In the genomic region with DNA sequence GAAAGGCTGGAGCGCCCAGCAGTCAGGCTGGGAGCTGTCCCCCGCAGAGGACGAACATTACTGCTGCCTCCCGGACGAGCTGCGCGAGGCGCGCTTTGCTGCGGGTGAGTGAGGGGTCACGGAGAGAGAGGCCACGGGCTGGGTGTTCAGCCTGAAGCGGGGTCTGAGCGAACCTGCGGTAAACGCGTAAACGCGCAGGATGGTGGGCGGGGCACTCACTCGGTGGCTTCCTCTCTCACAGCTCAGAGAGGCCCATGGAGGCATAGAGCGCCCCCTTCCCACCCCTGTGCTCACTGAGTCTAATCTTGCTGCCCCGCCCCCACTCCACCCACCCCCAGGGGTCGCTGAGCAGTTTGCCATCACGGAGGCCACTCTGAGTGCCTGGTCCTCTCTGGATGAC, we compare ENCODE assay signal across 7 mouse cellular contexts. TPM values are rescaled to one million over a fixed set of nuclear protein-coding genes. Genes with fewer than 3 reads are reported as not detected.
DNase-seq lines count a peak whose midpoint lies in the region; ATAC-seq and TF ChIP-seq lines count a peak whose summit lies in the region.

No protein-coding gene starts in this region.

- H3K4me3 ChIP-seq in forebrain, embryonic 16.5 days (replicated peaks; ENCODE audit: low read length) = peak overlapping the region; percentile 41
- peak overlapping the region; percentile 27 for H3K4me3 ChIP-seq in liver, embryonic 12.5 days
- peak overlapping the region; percentile 17 for H3K4me3 ChIP-seq in stomach, postnatal 0 days (ENCODE audit: low read depth, low read length)

- peak; percentile 70 for ATAC-seq in forebrain, embryonic 16.5 days
- no peak for ATAC-seq in liver, embryonic 12.5 days
- 0 out of 2 replicates have a peak, but pooled peaks have one; percentile 14 for ATAC-seq in stomach, postnatal 0 days (ENCODE audit: low FRiP score, low TSS enrichment)

- peaks cover 7% of the 10 kb centered on the region for H3K4me1 ChIP-seq in forebrain, embryonic 16.5 days (replicated peaks; ENCODE audit: control insufficient read depth, insufficient read depth, low read length)
- H3K4me1 ChIP-seq in liver, embryonic 12.5 days = peaks cover 10% of the 10 kb centered on the region
- H3K4me1 ChIP-seq in stomach, postnatal 0 days (replicated peaks; ENCODE audit: control insufficient read depth, insufficient read depth) = peaks cover 3% of the 10 kb centered on the region; the same call in 1 of the 2 replicates

- no peak overlapping the region for H3K27ac ChIP-seq in forebrain, embryonic 16.5 days (ENCODE audit: low read length)
- no peak overlapping the region for H3K27ac ChIP-seq in liver, embryonic 12.5 days
- H3K27ac ChIP-seq in stomach, postnatal 0 days (replicated peaks) = no peak overlapping the region

- H3K27me3 ChIP-seq in forebrain, embryonic 16.5 days (replicated peaks; ENCODE audit: control insufficient read depth, insufficient read depth, low read length) = peaks cover 19% of the 10 kb centered on the region
- peaks cover 68% of the 10 kb centered on the region for H3K27me3 ChIP-seq in liver, embryonic 12.5 days (replicated peaks)
- H3K27me3 ChIP-seq in stomach, postnatal 0 days (ENCODE audit: control insufficient read depth, insufficient read depth, low read length) = no peaks in the 10 kb centered on the region

- TF ChIP-seq EP300 in stomach, postnatal 0 days (optimal IDR thresholded peaks at IDR 0.05) = no peak

- peak overlapping the region; percentile 67 for H3K4me2 ChIP-seq in forebrain, embryonic 16.5 days (ENCODE audit: low read length)
- peak overlapping the region; percentile 60 for H3K4me2 ChIP-seq in liver, embryonic 12.5 days
- peak overlapping the region; percentile 58 for H3K4me2 ChIP-seq in stomach, postnatal 0 days (replicated peaks; ENCODE audit: low read depth)

- peak; percentile 30 for TF ChIP-seq CTCF in stomach, postnatal 0 days (IDR thresholded peaks at IDR 0.05; ENCODE audit: low read depth)

- no peaks in the 10 kb centered on the region for H3K36me3 ChIP-seq in forebrain, embryonic 16.5 days (ENCODE audit: control insufficient read depth, insufficient read depth)
- no peaks in the 10 kb centered on the region for H3K36me3 ChIP-seq in liver, embryonic 12.5 days
- H3K36me3 ChIP-seq in stomach, postnatal 0 days (ENCODE audit: control insufficient read depth, insufficient read depth, low read length) = no peaks in the 10 kb centered on the region

- no peaks in the 10 kb centered on the region for H3K9me3 ChIP-seq in forebrain, embryonic 16.5 days (ENCODE audit: control insufficient read depth, low read length)
- no peaks in the 10 kb centered on the region for H3K9me3 ChIP-seq in liver, embryonic 12.5 days (replicated peaks)
- no peaks in the 10 kb centered on the region for H3K9me3 ChIP-seq in stomach, postnatal 0 days (ENCODE audit: control insufficient read depth, low read length)

- peak overlapping the region; percentile 47; the same call in 1 of the 2 replicates for H3K9ac ChIP-seq in forebrain, embryonic 16.5 days (replicated peaks; ENCODE audit: low read depth, low read length)
- H3K9ac ChIP-seq in liver, embryonic 12.5 days = no peak overlapping the region
- peak overlapping the region; percentile 35; the same call in 1 of the 2 replicates for H3K9ac ChIP-seq in stomach, postnatal 0 days (ENCODE audit: low read length)

- WGBS in forebrain, embryonic 16.5 days = 2% methylated on average over 25 of the region's 25 CpGs
- WGBS in liver, embryonic 12.5 days (ENCODE audit: insufficient replicate concordance) = 3% methylated on average over 24 of the region's 25 CpGs
- WGBS in stomach, postnatal 0 days = 5% methylated on average over 22 of the region's 25 CpGs

- DNase-seq in ovary, postnatal 36 days (ENCODE audit: low spot score) = peak; percentile 21
- no peak for DNase-seq in ovary, postnatal 10 days (ENCODE audit: low spot score)
- peak; percentile 41 for DNase-seq in stomach, postnatal 0 days (ENCODE audit: low spot score)
- no peak for DNase-seq in urinary bladder, adult 18-20 months (ENCODE audit: low spot score in 2 of 2)
- no peak for DNase-seq in yolk sac, embryonic 10.5 days (ENCODE audit: low spot score)

RNA-seq across cellular contexts. Expression of gene Fam131c, which starts 14.4 kb away (rescaled TPM):
- 11.6 and 19.8 TPM in 2 replicates for polyA plus RNA-seq in forebrain, embryonic 16.5 days (2015; fragmentation: Nextera tagmentation; extraction: Ambion mirVana)
- 0.08 and 0.13 TPM in 2 replicates for polyA plus RNA-seq in liver, embryonic 12.5 days (2016; fragmentation: Nextera tagmentation; extraction: Ambion mirVana)
- 3.4 and 3.6 TPM in 2 replicates for polyA plus RNA-seq in stomach, postnatal 0 days (2015; fragmentation: Nextera tagmentation; extraction: Ambion mirVana)

RNA-seq across cellular contexts. Expression of gene Clcnka, which starts 16.1 kb away (rescaled TPM):
- not detected in 2 replicates for polyA plus RNA-seq in forebrain, embryonic 16.5 days (2015; fragmentation: Nextera tagmentation; extraction: Ambion mirVana)
- polyA plus RNA-seq in liver, embryonic 12.5 days (2016; fragmentation: Nextera tagmentation; extraction: Ambion mirVana) = not detected in 2 replicates
- 0.08 TPM in 1 of 2 replicates, not detected in the other for polyA plus RNA-seq in stomach, postnatal 0 days (2015; fragmentation: Nextera tagmentation; extraction: Ambion mirVana)

RNA-seq across cellular contexts. Expression of gene Clcnkb, which starts 33.4 kb away (rescaled TPM):
- polyA plus RNA-seq in forebrain, embryonic 16.5 days (2015; fragmentation: Nextera tagmentation; extraction: Ambion mirVana) = 0.10 TPM in 1 of 2 replicates, not detected in the other
- not detected in 2 replicates for polyA plus RNA-seq in liver, embryonic 12.5 days (2016; fragmentation: Nextera tagmentation; extraction: Ambion mirVana)
- polyA plus RNA-seq in stomach, postnatal 0 days (2015; fragmentation: Nextera tagmentation; extraction: Ambion mirVana) = not detected in 2 replicates

RNA-seq across cellular contexts. Expression of gene Hspb7, which starts 38.2 kb away (rescaled TPM):
- polyA plus RNA-seq in forebrain, embryonic 16.5 days (2015; fragmentation: Nextera tagmentation; extraction: Ambion mirVana) = not detected in 2 replicates
- polyA plus RNA-seq in liver, embryonic 12.5 days (2016; fragmentation: Nextera tagmentation; extraction: Ambion mirVana) = 0.04 and 0.08 TPM in 2 replicates
- 2.3 and 3.5 TPM in 2 replicates for polyA plus RNA-seq in stomach, postnatal 0 days (2015; fragmentation: Nextera tagmentation; extraction: Ambion mirVana)

RNA-seq across cellular contexts. Expression of gene Srarp, which starts 53.5 kb away (rescaled TPM):
- polyA plus RNA-seq in forebrain, embryonic 16.5 days (2015; fragmentation: Nextera tagmentation; extraction: Ambion mirVana) = not detected in 2 replicates
- not detected in 2 replicates for polyA plus RNA-seq in liver, embryonic 12.5 days (2016; fragmentation: Nextera tagmentation; extraction: Ambion mirVana)
- not detected in 2 replicates for polyA plus RNA-seq in stomach, postnatal 0 days (2015; fragmentation: Nextera tagmentation; extraction: Ambion mirVana)

Comparison
In these comparisons a context has a peak if more than half of its experiments do, and no peak if none do; other contexts are left out.
1. DNase-seq: peak in ovary, postnatal 36 days (single experiment) and stomach, postnatal 0 days (single experiment); none in ovary, postnatal 10 days (single experiment), urinary bladder, adult 18-20 months (0 of 2) and yolk sac, embryonic 10.5 days (single experiment).
2. Peak in every context shown above with its lines, with median percentiles within 50 percentile points of each other: H3K4me2 ChIP-seq and H3K4me3 ChIP-seq.